Mouse (Mus musculus): Measurements from ENCODE around the gene Zfp423. TPM values are rescaled to one million over a fixed set of nuclear protein-coding genes. Genes with fewer than 3 reads are reported as not detected.
A peak's percentile ranks its signal among the peaks of the same experiment; 100 is the strongest.

The Zfp423 gene
- polyA plus RNA-seq, 1 experiment from 2014 or later: 17.7 TPM

GRCm38 (mm10) chr8:87672214-87672613 is 287.2 kb downstream of the Zfp423 start:
- Histone ChIP-seq H3K27me3 (no peaks in the 10 kb centered on the region), H3K4me3 (no peak overlapping the region), H3K9ac (replicated peaks) (no peak overlapping the region), H3K36me3 (no peaks in the 10 kb centered on the region), H3K27ac (replicated peaks) (peak overlapping the region; percentile 58), H3K4me2 (replicated peaks) (no peak overlapping the region), H3K4me1 (peaks cover 50% of the 10 kb centered on the region), H3K9me3 (no peaks in the 10 kb centered on the region)
- no peak for ATAC-seq (replicated peaks)
- 76% methylated on average over 2 of the region's 2 CpGs for WGBS

GRCm38 (mm10) chr8:87671209-87671970 is 288.0 kb downstream of the Zfp423 start:
- Histone ChIP-seq H3K9me3 (no peaks in the 10 kb centered on the region), H3K4me2 (replicated peaks) (no peak overlapping the region), H3K4me3 (no peak overlapping the region), H3K27ac (replicated peaks) (peak overlapping the region; percentile 52; the same call in 1 of the 2 replicates), H3K4me1 (peaks cover 58% of the 10 kb centered on the region), H3K9ac (replicated peaks) (no peak overlapping the region), H3K27me3 (no peaks in the 10 kb centered on the region), H3K36me3 (no peaks in the 10 kb centered on the region)
- WGBS: 78% methylated on average over 13 of the region's 13 CpGs
- no peak for ATAC-seq (replicated peaks)

GRCm38 (mm10) chr8:87670232-87670631 is 289.2 kb downstream of the Zfp423 start:
- H3K4me1 ChIP-seq: peaks cover 48% of the 10 kb centered on the region
- no peaks in the 10 kb centered on the region for H3K27me3 ChIP-seq
- H3K27ac ChIP-seq (replicated peaks): peak overlapping the region; percentile 96; the same call in 1 of the 2 replicates

GRCm38 (mm10) chr8:87668736-87669135 is 290.7 kb downstream of the Zfp423 start:
- Histone ChIP-seq H3K4me2 (replicated peaks) (no peak overlapping the region; the same call in 1 of the 2 replicates), H3K27me3 (no peaks in the 10 kb centered on the region), H3K9ac (replicated peaks) (no peak overlapping the region), H3K27ac (replicated peaks) (peak overlapping the region; percentile 96), H3K9me3 (no peaks in the 10 kb centered on the region), H3K4me3 (no peak overlapping the region), H3K4me1 (peaks cover 42% of the 10 kb centered on the region), H3K36me3 (no peaks in the 10 kb centered on the region)
- peak; percentile 2; the same call in 1 of the 2 replicates for ATAC-seq (replicated peaks)
- WGBS: 55% methylated on average over 2 of the region's 2 CpGs

More at GRCm38 (mm10) chr8:87670232-87670631, 289.2 kb downstream of the Zfp423 start:
- H3K9ac ChIP-seq (replicated peaks): no peak overlapping the region
- no peaks in the 10 kb centered on the region for H3K9me3 ChIP-seq
- H3K36me3 ChIP-seq: no peaks in the 10 kb centered on the region
- no peak overlapping the region for H3K4me2 ChIP-seq (replicated peaks)
- ATAC-seq (replicated peaks): no peak
- H3K4me3 ChIP-seq: no peak overlapping the region
- 96% methylated on average over 3 of the region's 3 CpGs for WGBS

GRCm38 (mm10) chr8:87667914-87668643 is 291.3 kb downstream of the Zfp423 start:
- H3K36me3 ChIP-seq: no peaks in the 10 kb centered on the region
- no peak overlapping the region for H3K9ac ChIP-seq (replicated peaks)
- peak overlapping the region; percentile 96 for H3K27ac ChIP-seq (replicated peaks)
- peak; percentile 85 for ATAC-seq (replicated peaks)
- WGBS: 36% methylated on average over 26 of the region's 26 CpGs
- no peaks in the 10 kb centered on the region for H3K27me3 ChIP-seq
- H3K4me3 ChIP-seq: 0 out of 2 replicates have a peak overlapping the region, but pooled peaks have one; percentile 0
- peaks cover 49% of the 10 kb centered on the region for H3K4me1 ChIP-seq
- no peaks in the 10 kb centered on the region for H3K9me3 ChIP-seq
- H3K4me2 ChIP-seq (replicated peaks): peak overlapping the region; percentile 25

GRCm38 (mm10) chr8:87667297-87667696 is 292.1 kb downstream of the Zfp423 start:
- Histone ChIP-seq H3K4me3 (no peak overlapping the region), H3K27ac (replicated peaks) (peak overlapping the region; percentile 96), H3K4me1 (peaks cover 57% of the 10 kb centered on the region), H3K36me3 (no peaks in the 10 kb centered on the region), H3K27me3 (no peaks in the 10 kb centered on the region), H3K4me2 (replicated peaks) (peak overlapping the region; percentile 25; the same call in 1 of the 2 replicates), H3K9me3 (no peaks in the 10 kb centered on the region), H3K9ac (replicated peaks) (no peak overlapping the region)
- 55% methylated on average over 6 of the region's 6 CpGs for WGBS
- no peak for ATAC-seq (replicated peaks)

- no peak overlapping the region for H3K27ac ChIP-seq (replicated peaks)
Measured at GRCm38 (mm10) chr8:87665337-87665736, 294.1 kb downstream of the Zfp423 start.

GRCm38 (mm10) chr8:87664217-87664509 is 295.2 kb downstream of the Zfp423 start:
- WGBS: 90% methylated on average over 2 of the region's 2 CpGs
- no peak overlapping the region for H3K9ac ChIP-seq (replicated peaks)

More at GRCm38 (mm10) chr8:87665337-87665736, 294.1 kb downstream of the Zfp423 start:
- no peaks in the 10 kb centered on the region for H3K36me3 ChIP-seq
- WGBS: 85% methylated on average over 8 of the region's 8 CpGs
- no peak overlapping the region for H3K4me3 ChIP-seq
- H3K4me1 ChIP-seq: peaks cover 65% of the 10 kb centered on the region
- no peak overlapping the region for H3K4me2 ChIP-seq (replicated peaks)
- ATAC-seq (replicated peaks): no peak
- 0 out of 2 replicates have a peak, but pooled peaks cover 4% of the 10 kb centered on the region for H3K27me3 ChIP-seq
- no peaks in the 10 kb centered on the region for H3K9me3 ChIP-seq
- H3K9ac ChIP-seq (replicated peaks): no peak overlapping the region

GRCm38 (mm10) chr8:87663349-87664216 is 295.8 kb downstream of the Zfp423 start:
- peak overlapping the region; percentile 30 for H3K4me3 ChIP-seq
- peak overlapping the region; percentile 74 for H3K27ac ChIP-seq (replicated peaks)
- peak overlapping the region; percentile 43; the same call in 1 of the 2 replicates for H3K9ac ChIP-seq (replicated peaks)
- ATAC-seq (replicated peaks): peak; percentile 18; the same call in 1 of the 2 replicates
- WGBS: 13% methylated on average over 18 of the region's 18 CpGs
- H3K9me3 ChIP-seq: no peaks in the 10 kb centered on the region
- H3K36me3 ChIP-seq: no peaks in the 10 kb centered on the region
- 0 out of 2 replicates have a peak, but pooled peaks cover 4% of the 10 kb centered on the region for H3K27me3 ChIP-seq
- peaks cover 66% of the 10 kb centered on the region for H3K4me1 ChIP-seq
- H3K4me2 ChIP-seq (replicated peaks): peak overlapping the region; percentile 62

More at GRCm38 (mm10) chr8:87664217-87664509, 295.2 kb downstream of the Zfp423 start:
- no peak overlapping the region for H3K4me2 ChIP-seq (replicated peaks)
- H3K4me1 ChIP-seq: peaks cover 72% of the 10 kb centered on the region
- no peak for ATAC-seq (replicated peaks)
- H3K27ac ChIP-seq (replicated peaks): no peak overlapping the region; the same call in 1 of the 2 replicates
- H3K4me3 ChIP-seq: no peak overlapping the region
- 0 out of 2 replicates have a peak, but pooled peaks cover 4% of the 10 kb centered on the region for H3K27me3 ChIP-seq
- no peaks in the 10 kb centered on the region for H3K9me3 ChIP-seq
- no peaks in the 10 kb centered on the region for H3K36me3 ChIP-seq

- Histone ChIP-seq H3K9ac (replicated peaks) (peak overlapping the region; percentile 43), H3K27me3 (0 out of 2 replicates have a peak, but pooled peaks cover 4% of the 10 kb centered on the region), H3K36me3 (no peaks in the 10 kb centered on the region), H3K4me1 (peaks cover 59% of the 10 kb centered on the region), H3K4me2 (replicated peaks) (peak overlapping the region; percentile 62), H3K4me3 (peak overlapping the region; percentile 30), H3K27ac (replicated peaks) (peak overlapping the region; percentile 74), H3K9me3 (no peaks in the 10 kb centered on the region)
- peak; percentile 30 for ATAC-seq (replicated peaks)
- WGBS: 4% methylated on average over 25 of the region's 25 CpGs
Measured at GRCm38 (mm10) chr8:87662811-87663341, 296.5 kb downstream of the Zfp423 start.

- H3K27ac ChIP-seq (replicated peaks): peak overlapping the region; percentile 74
- 0 out of 2 replicates have a peak, but pooled peaks cover 4% of the 10 kb centered on the region for H3K27me3 ChIP-seq
- H3K4me2 ChIP-seq (replicated peaks): peak overlapping the region; percentile 62
- H3K9me3 ChIP-seq: no peaks in the 10 kb centered on the region
- 1% methylated on average over 27 of the region's 27 CpGs for WGBS
- H3K4me1 ChIP-seq: peaks cover 54% of the 10 kb centered on the region
- ATAC-seq (replicated peaks): no peak
- H3K9ac ChIP-seq (replicated peaks): peak overlapping the region; percentile 43
- no peaks in the 10 kb centered on the region for H3K36me3 ChIP-seq
- peak overlapping the region; percentile 30 for H3K4me3 ChIP-seq
Measured at GRCm38 (mm10) chr8:87662307-87662771, 297.1 kb downstream of the Zfp423 start.
